Mouse (Mus musculus) heart, embryonic 11.5 days (tissue): ENCODE results near the gene Intu. TPM values are rescaled to one million over a fixed set of nuclear protein-coding genes. Genes with fewer than 3 reads are reported as not detected.

Source experiments
- ATAC-seq: fragments of 200-750 bp; cut with Nextera tagmentation; replicated peaks from 2 replicates; pipeline ENCODE4 v1.8.0; 2017; ENCODE audit warnings: moderate library complexity; ENCODE audit not compliant: insufficient number of reproducible peaks, low FRiP score, low TSS enrichment
- H3K27ac ChIP-seq: fragments of 300-500 bp; sonication (generic); 2 replicates; pipeline ENCODE4 v1.5.1; 2014; ENCODE audit warnings: mild to moderate bottlenecking, low read depth, low read length
- H3K27me3 ChIP-seq: fragments of 300-500 bp; sonication (generic); 2 replicates; pipeline ENCODE4 v1.6.1; 2014; ENCODE audit warnings: mild to moderate bottlenecking, low read length, mixed read lengths; ENCODE audit not compliant: control insufficient read depth, insufficient read depth
- H3K36me3 ChIP-seq: fragments of 300-500 bp; sonication (generic); 2 replicates; pipeline ENCODE4 v1.6.1; 2014; ENCODE audit warnings: mild to moderate bottlenecking, low read length, moderate library complexity, mixed read lengths; ENCODE audit not compliant: control insufficient read depth, insufficient read depth
- H3K4me1 ChIP-seq: fragments of 300-500 bp; sonication (generic); 2 replicates; pipeline ENCODE4 v1.6.1; 2014; ENCODE audit warnings: low read length; ENCODE audit not compliant: control insufficient read depth, insufficient read depth
- H3K4me2 ChIP-seq: fragments of 300-500 bp; sonication (generic); 2 replicates; pipeline ENCODE4 v1.6.1; 2014; ENCODE audit warnings: mild to moderate bottlenecking, moderate library complexity
- H3K4me3 ChIP-seq: fragments of 300-500 bp; sonication (generic); 2 replicates; pipeline ENCODE4 v1.5.1; 2014; ENCODE audit warnings: low read depth, low read length
- H3K9ac ChIP-seq: fragments of 300-500 bp; sonication (generic); 2 replicates; pipeline ENCODE4 v1.6.1; 2014; ENCODE audit warnings: mild to moderate bottlenecking, low read depth, low read length, moderate library complexity
- H3K9me3 ChIP-seq: fragments of 300-500 bp; sonication (generic); replicated peaks from 2 replicates; pipeline ENCODE4 v1.6.1; 2016; ENCODE audit warnings: low read length; ENCODE audit not compliant: control insufficient read depth
- WGBS: fragments of 180-500 bp; shearing (Covaris S2); extraction: QIAGEN DNeasy Blood & Tissue Kit; methylation state at CpG from one replicate; pipeline ENCODE4 v1.1.7; 2014; ENCODE audit not compliant: insufficient replicate concordance; 5-methylcytosine and 5-hydroxymethylcytosine counted together
- polyA plus RNA-seq: library from polyadenylated mRNA; unstranded; fragments of >200 nt; fragmentation: Nextera tagmentation; extraction: Ambion mirVana; gene quantifications from 2 replicates; pipeline ENCODE4 v1.2.1, GENCODE M21; 2014

Gene Intu
- polyA plus RNA-seq, result 4.1 and 5.4 TPM in 2 replicates

DNA sequence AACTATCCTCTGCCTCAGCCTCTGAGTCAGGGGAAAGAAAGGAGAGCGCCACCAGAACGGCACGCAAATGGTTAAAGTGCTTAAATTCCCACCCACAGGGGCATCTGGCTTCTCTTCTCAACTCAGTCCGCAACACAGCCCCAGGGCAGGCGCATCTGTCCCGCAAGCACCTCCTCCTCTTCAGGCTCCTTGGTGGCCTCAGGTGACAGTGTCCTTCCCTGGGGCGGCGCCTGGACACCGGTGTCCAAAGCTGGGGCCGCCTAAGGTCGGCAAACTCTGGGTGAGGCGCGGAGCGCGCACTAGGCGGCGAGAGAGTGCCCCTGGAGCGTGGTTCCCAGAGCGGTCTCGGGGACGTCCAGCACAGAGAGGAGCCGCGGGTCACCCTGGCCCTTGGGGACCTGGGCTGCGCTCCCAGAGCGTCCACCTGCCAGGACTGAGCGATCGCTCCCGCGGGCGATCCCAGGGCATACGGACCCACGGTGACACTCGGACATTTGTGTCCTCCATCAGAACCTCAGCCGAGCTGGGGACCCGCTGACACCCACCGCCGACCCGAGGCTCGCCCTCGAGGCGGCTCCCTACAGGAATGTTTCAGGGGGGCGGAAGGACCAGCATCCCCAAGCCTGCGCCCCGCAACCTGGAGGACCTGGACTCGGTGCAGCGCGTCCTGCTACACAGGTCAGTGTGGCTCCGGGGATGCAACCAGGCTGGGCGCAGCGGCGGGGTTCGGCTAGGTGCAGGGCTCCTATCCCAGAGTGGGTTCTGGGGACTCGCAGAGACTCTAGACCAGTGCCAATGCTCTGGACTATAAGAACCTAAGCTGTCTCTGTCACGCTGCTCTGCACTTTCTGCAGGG lies at the start of gene Intu:
Intu (plus strand) TSS at position 1 of the 856 bp plus-strand sequence.
- no peaks in the 10 kb centered on the region for H3K9me3 ChIP-seq
- H3K27me3 ChIP-seq, result peaks cover 29% of the 10 kb centered on the region
- H3K9ac ChIP-seq, result peak within 1 kb of the TSS; percentile 34
- under 1% methylated on average over 54 of the region's 54 CpGs for WGBS
- H3K4me3 ChIP-seq, result peak within 1 kb of the TSS; percentile 48
- peak within 1 kb of the TSS; percentile 93 for H3K4me2 ChIP-seq
- H3K27ac ChIP-seq, result no peak within 1 kb of the TSS
- ATAC-seq, result peak; percentile 65; the same call in 1 of the 2 replicates
- H3K36me3 ChIP-seq, result no peaks in the 10 kb centered on the region
- H3K4me1 ChIP-seq, result peaks cover 9% of the 10 kb centered on the region; the same call in 1 of the 2 replicates

GRCm38 (mm10) chr3:40483221-40483654 lies 47.8 kb upstream of the Intu start:
- no peak overlapping the region for H3K27ac ChIP-seq
- H3K27me3 ChIP-seq, result no peaks in the 10 kb centered on the region
- H3K4me3 ChIP-seq, result no peak overlapping the region

GRCm38 (mm10) chr3:40487381-40487780 lies 43.7 kb upstream of the Intu start:
- H3K9ac ChIP-seq, result no peak overlapping the region
- ATAC-seq, result no peak
- H3K4me1 ChIP-seq, result no peaks in the 10 kb centered on the region
- H3K27me3 ChIP-seq, result no peaks in the 10 kb centered on the region
- H3K4me3 ChIP-seq, result no peak overlapping the region
- no peak overlapping the region for H3K27ac ChIP-seq
- 0 out of 2 replicates have a peak, but pooled peaks cover 2% of the 10 kb centered on the region for H3K36me3 ChIP-seq
- H3K9me3 ChIP-seq, result peaks cover 3% of the 10 kb centered on the region; the same call in 1 of the 2 replicates
- H3K4me2 ChIP-seq, result no peak overlapping the region
- WGBS, result 79% methylated on average over 4 of the region's 4 CpGs

More at GRCm38 (mm10) chr3:40483221-40483654, 47.8 kb upstream of the Intu start:
- ATAC-seq, result no peak
- no peak overlapping the region for H3K9ac ChIP-seq
- H3K4me2 ChIP-seq, result peak overlapping the region; percentile 19; the same call in 1 of the 2 replicates
- H3K9me3 ChIP-seq, result no peaks in the 10 kb centered on the region
- WGBS, result 51% methylated on average over 10 of the region's 10 CpGs
- no peaks in the 10 kb centered on the region for H3K36me3 ChIP-seq
- no peaks in the 10 kb centered on the region for H3K4me1 ChIP-seq

GRCm38 (mm10) chr3:40491742-40492141 lies 39.3 kb upstream of the Intu start:
- Histone ChIP-seq H3K4me3 (no peak overlapping the region), H3K9me3 (peaks cover 3% of the 10 kb centered on the region; the same call in 1 of the 2 replicates), H3K4me2 (no peak overlapping the region), H3K9ac (no peak overlapping the region), H3K27me3 (no peaks in the 10 kb centered on the region), H3K36me3 (0 out of 2 replicates have a peak, but pooled peaks cover 2% of the 10 kb centered on the region), H3K27ac (no peak overlapping the region), H3K4me1 (no peaks in the 10 kb centered on the region)
- 78% methylated on average over 3 of the region's 3 CpGs for WGBS
- ATAC-seq, result no peak

GRCm38 (mm10) chr3:40498898-40499297 lies 32.2 kb upstream of the Intu start:
- no peak overlapping the region for H3K4me3 ChIP-seq
- H3K4me2 ChIP-seq, result no peak overlapping the region
- H3K36me3 ChIP-seq, result no peaks in the 10 kb centered on the region

GRCm38 (mm10) chr3:40500157-40500808 lies 30.8 kb upstream of the Intu start:
- H3K9me3 ChIP-seq, result no peaks in the 10 kb centered on the region
- H3K4me1 ChIP-seq, result no peaks in the 10 kb centered on the region
- no peak for ATAC-seq
- H3K36me3 ChIP-seq, result no peaks in the 10 kb centered on the region
- H3K27me3 ChIP-seq, result no peaks in the 10 kb centered on the region
- 80% methylated on average over 8 of the region's 8 CpGs for WGBS
- H3K4me2 ChIP-seq, result no peak overlapping the region
- no peak overlapping the region for H3K4me3 ChIP-seq
- no peak overlapping the region for H3K9ac ChIP-seq
- H3K27ac ChIP-seq, result no peak overlapping the region

More at GRCm38 (mm10) chr3:40498898-40499297, 32.2 kb upstream of the Intu start:
- H3K27ac ChIP-seq, result no peak overlapping the region
- no peak for ATAC-seq
- H3K9me3 ChIP-seq, result no peaks in the 10 kb centered on the region
- H3K4me1 ChIP-seq, result no peaks in the 10 kb centered on the region
- WGBS, result 82% methylated on average over 3 of the region's 3 CpGs
- H3K9ac ChIP-seq, result no peak overlapping the region
- no peaks in the 10 kb centered on the region for H3K27me3 ChIP-seq

DNA sequence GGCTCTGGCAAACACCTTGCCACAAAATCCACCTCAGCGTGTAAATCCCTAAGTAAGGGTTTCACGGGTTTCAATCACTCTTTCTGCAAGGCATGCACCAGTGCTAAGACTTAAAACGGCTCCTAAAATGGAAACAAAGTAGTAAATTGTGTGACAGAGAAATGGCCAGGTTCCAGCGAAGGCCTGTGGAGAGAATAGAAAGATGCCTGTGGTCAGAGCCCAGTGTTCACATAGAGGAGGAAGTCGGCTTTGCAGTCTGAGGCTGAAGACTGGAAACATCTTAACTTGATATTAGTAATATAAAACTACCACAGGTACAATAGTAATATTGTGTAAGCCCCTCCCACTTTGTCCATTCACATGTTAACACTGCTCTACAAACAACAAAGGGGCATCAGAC lies 26.7 kb upstream of the Intu start:
- H3K4me2 ChIP-seq, result no peak overlapping the region
- H3K9me3 ChIP-seq, result no peaks in the 10 kb centered on the region
- H3K4me3 ChIP-seq, result no peak overlapping the region
- H3K4me1 ChIP-seq, result no peaks in the 10 kb centered on the region
- no peak overlapping the region for H3K9ac ChIP-seq
- H3K27ac ChIP-seq, result no peak overlapping the region
- H3K27me3 ChIP-seq, result no peaks in the 10 kb centered on the region
- 79% methylated on average over 5 of the region's 5 CpGs for WGBS
- ATAC-seq, result no peak
- no peaks in the 10 kb centered on the region for H3K36me3 ChIP-seq

DNA sequence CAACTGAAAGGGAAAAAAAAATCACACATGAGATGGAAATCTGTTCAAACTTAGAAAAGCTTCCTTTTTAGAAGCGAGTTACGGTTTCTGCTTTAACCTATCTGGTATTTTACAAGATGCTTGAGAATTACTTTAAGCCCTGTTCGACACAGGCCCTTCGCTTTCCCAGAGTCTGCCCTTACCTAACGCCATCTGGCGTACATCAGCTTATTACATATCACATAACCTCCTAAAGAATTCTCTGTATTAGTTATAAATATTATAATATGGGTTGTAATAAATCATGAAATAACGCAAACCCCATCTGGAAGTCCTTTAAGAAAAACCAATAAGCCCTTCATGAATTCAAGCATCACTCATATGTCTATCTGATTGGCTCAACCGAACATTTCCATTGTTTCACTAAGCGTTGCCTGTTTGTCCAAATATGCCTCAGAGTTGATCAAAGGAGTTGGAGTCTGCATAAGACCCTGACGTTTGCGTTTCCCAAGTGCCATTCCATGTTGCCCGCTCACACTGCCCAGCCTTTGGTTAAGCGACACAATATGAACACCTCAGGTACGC lies 25.6 kb upstream of the Intu start:
- Histone ChIP-seq H3K9ac (no peak overlapping the region), H3K36me3 (no peaks in the 10 kb centered on the region), H3K27ac (no peak overlapping the region), H3K4me1 (no peaks in the 10 kb centered on the region), H3K9me3 (no peaks in the 10 kb centered on the region), H3K27me3 (no peaks in the 10 kb centered on the region), H3K4me3 (no peak overlapping the region), H3K4me2 (no peak overlapping the region)
- WGBS, result 86% methylated on average over 14 of the region's 14 CpGs
- ATAC-seq, result no peak
